Mouse (Mus musculus) adrenal gland, postnatal 4 days (tissue): ENCODE results near the gene Nog. TPM values are rescaled to one million over a fixed set of nuclear protein-coding genes. Genes with fewer than 3 reads are reported as not detected.

ENCODE experiments used
- DNase-seq, 2 experiments: peaks; one replicate each; pipeline ENCODE4 v3.0.0; 2021 to 2022; ENCODE audit warnings: low spot score in 2 of 2, mixed read lengths in 2 of 2
- total RNA-seq, 2 experiments: library from RNA; stranded (reverse); gene quantifications; 2 replicates each; pipeline ENCODE4 v1.2.3; 2021

The Nog gene
- total RNA-seq, 2 experiments from 2014 or later, result 0.17 to 0.78 TPM

DNA sequence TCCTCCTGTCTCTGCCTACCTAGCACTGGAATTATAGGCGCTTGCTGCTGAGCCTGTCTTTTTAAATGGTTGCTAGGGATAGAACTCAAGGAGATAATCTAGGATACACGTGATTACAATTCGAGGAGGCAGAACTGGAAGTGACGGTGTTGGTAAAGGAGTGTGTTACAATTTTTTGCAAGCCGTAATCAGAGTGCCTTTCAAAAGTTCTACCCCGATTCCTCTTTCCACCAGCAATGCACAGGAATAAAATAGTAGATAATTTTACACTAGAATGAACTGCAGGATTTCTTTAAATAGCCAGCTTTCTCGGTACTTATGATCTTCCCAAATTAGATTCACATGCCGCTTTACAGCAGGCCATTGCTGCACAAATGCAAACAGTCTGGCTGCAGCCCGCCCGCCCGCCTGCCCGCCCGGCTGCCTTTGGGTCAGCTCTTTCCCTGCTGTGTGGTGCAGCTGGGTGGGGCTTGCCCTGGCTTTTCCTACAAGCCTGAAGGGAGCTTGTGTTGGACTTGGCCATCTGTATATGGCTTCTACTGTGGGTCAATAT is 32.2 kb downstream of the Nog start:
- DNase-seq, result no peak

- DNase-seq, result no peak
These were observed 34.6 kb downstream of the Nog start for GRCm38 (mm10) chr11:89267520-89267919.

GRCm38 (mm10) chr11:89265080-89265479 is 37.1 kb downstream of the Nog start:
- no peak for DNase-seq

- no peak for DNase-seq
These were observed 42.7 kb downstream of the Nog start for GRCm38 (mm10) chr11:89259338-89259915.

GRCm38 (mm10) chr11:89257893-89258292 is 44.2 kb downstream of the Nog start:
- DNase-seq, result no peak

GRCm38 (mm10) chr11:89253973-89254372 is 48.2 kb downstream of the Nog start:
- no peak for DNase-seq

Other genes starting within 250 kb of the Nog start
- 10 to 100 TPM; 11.3 to 14.2 TPM for gene Dgke, start 235.5 kb downstream of the Nog start, total RNA-seq
- gene Gm525, start 228.5 kb downstream of the Nog start, total RNA-seq, result under 1 TPM in 1 of 2 experiments, not detected in 1; 0.62 TPM